Mouse (Mus musculus) C2C12 (cell line): ENCODE measurements around the gene C1qtnf3. TPM values are rescaled to one million over a fixed set of nuclear protein-coding genes. Genes with fewer than 3 reads are reported as not detected.
"Not testable (repeated sequence)": the region's sequence is repeated elsewhere in the genome, so short reads cannot be mapped to it uniquely, and the experiment has no call there.

Source experiments
- H3K27me3 ChIP-seq: one replicate; pipeline ENCODE4 v1.6.1; 2011; ENCODE audit not compliant: control insufficient read depth, insufficient read depth, insufficient read length
- H3K36me3 ChIP-seq: one replicate; pipeline ENCODE4 v1.6.1; 2011; ENCODE audit not compliant: control insufficient read depth, insufficient read depth
- H3K4me3 ChIP-seq: one replicate; pipeline ENCODE4 v1.5.1; 2011; ENCODE audit warnings: mild to moderate bottlenecking, control low read depth; ENCODE audit not compliant: poor library complexity, insufficient read depth, severe bottlenecking
- H3K79me2 ChIP-seq: one replicate; pipeline ENCODE4 v1.6.1; 2011; ENCODE audit not compliant: control insufficient read depth, insufficient read depth
- H3K79me3 ChIP-seq: one replicate; pipeline ENCODE4 v1.6.1; 2011; ENCODE audit warnings: low read depth, control low read depth
- H3ac ChIP-seq: one replicate; pipeline ENCODE3; 2011; ENCODE audit warnings: low read depth; ENCODE audit not compliant: control insufficient read depth, insufficient read length
- CEBPB ChIP-seq: IDR thresholded peaks from one replicate; pipeline ENCODE4 v1.6.1; 2011; ENCODE audit warnings: low read depth, mild to moderate bottlenecking, control low read depth, moderate library complexity
- CTCF ChIP-seq: IDR thresholded peaks from one replicate; pipeline ENCODE4 v1.5.1; 2011; ENCODE audit not compliant: control insufficient read depth, insufficient read depth, insufficient read length
- FOSL1 ChIP-seq: IDR thresholded peaks from one replicate; pipeline ENCODE4 v1.8.0; 2011; ENCODE audit warnings: mild to moderate bottlenecking, low read length; ENCODE audit not compliant: poor library complexity, insufficient read depth, severe bottlenecking
- MAX ChIP-seq: IDR thresholded peaks from one replicate; pipeline ENCODE4 v1.6.1; 2011; ENCODE audit warnings: mild to moderate bottlenecking, control low read depth
- MYOD1 ChIP-seq: IDR thresholded peaks from one replicate; pipeline ENCODE4 v1.6.1; 2011; ENCODE audit warnings: low read depth; ENCODE audit not compliant: control insufficient read depth, insufficient read length
- MYOG ChIP-seq: IDR thresholded peaks from one replicate; pipeline ENCODE4 v1.6.1; 2011; ENCODE audit not compliant: control insufficient read depth, insufficient read length; ENCODE audit errors: extremely low read depth
- USF1 ChIP-seq: IDR thresholded peaks from one replicate; pipeline ENCODE4 v1.6.1; 2011; ENCODE audit warnings: low read depth, mild to moderate bottlenecking, control low read depth, moderate library complexity
- polyA plus RNA-seq: library from polyadenylated mRNA; unstranded; fragments of >200 nt; fragmentation: generic; extraction: Trizol; gene quantifications from one replicate; pipeline ENCODE4 v1.2.1, GENCODE M21; 2012; ENCODE audit warnings: missing spikeins

The C1qtnf3 gene
- polyA plus RNA-seq, 1 experiment, result 4.4 TPM

DNA sequence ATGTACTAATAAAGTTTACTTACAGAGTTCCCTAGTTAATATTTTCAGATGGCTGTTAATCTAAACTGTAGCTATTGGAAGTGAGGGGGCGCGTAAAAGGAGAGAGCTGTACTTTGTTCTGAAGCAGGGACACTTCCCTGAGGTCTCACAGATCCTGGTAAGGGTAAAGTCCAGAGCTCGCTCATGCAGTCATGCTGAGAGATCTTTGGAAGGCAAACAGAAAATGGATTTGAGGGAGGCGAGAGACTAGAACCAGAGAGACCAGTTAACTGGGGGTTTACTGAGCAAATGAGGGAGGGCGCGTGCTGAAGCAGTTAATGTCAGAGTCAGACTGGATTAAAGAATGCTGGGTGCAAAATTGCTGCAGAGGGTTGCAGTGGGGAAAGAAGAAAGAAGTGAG lies 33.6 kb downstream of the C1qtnf3 start:
- Histone ChIP-seq H3K79me2 (no peaks in the 10 kb centered on the region), H3K79me3 (no peaks in the 10 kb centered on the region), H3K4me3 (no peak overlapping the region), H3ac (no peak overlapping the region), H3K27me3 (no peaks in the 10 kb centered on the region), H3K36me3 (peaks cover 3% of the 10 kb centered on the region)
- no peak for TF ChIP-seq CEBPB
- TF ChIP-seq CTCF, result no peak
- TF ChIP-seq FOSL1, result no peak
- no peak for TF ChIP-seq MYOG
- no peak for TF ChIP-seq MAX
- TF ChIP-seq MYOD1, result no peak
- TF ChIP-seq USF1, result no peak

DNA sequence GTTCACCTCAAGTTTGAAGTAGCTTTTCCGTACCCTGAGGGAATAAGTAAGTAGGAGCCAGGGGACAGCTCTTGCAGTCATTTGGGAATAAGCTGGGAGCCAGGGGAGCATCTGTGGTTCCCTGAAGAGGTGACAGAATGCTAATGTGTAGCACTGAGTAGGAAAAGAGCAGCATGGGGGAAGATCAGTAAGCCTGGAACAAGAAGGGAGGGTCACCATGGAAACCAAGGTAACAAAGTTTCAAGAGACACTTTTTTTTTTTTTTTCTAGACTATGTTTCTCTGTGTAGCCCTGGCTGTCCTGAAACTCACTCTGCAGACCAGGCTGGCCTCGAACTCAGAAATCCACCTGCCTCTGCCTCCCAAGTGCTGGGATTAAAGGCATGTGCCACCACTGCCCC lies 34.3 kb downstream of the C1qtnf3 start:
- H3K79me2 ChIP-seq, H3ac ChIP-seq, H3K79me3 ChIP-seq, H3K36me3 ChIP-seq, H3K27me3 ChIP-seq, H3K4me3 ChIP-seq: not testable (repeated sequence)

GRCm38 (mm10) chr15:10990411-10990810 lies 38.3 kb downstream of the C1qtnf3 start:
- no peak overlapping the region for H3K4me3 ChIP-seq
- no peaks in the 10 kb centered on the region for H3K27me3 ChIP-seq
- H3K79me3 ChIP-seq, result no peaks in the 10 kb centered on the region
- TF ChIP-seq MYOG (no peak), USF1 (no peak), CEBPB (no peak), FOSL1 (no peak)
- peaks cover 16% of the 10 kb centered on the region for H3K36me3 ChIP-seq
- H3K79me2 ChIP-seq, result no peaks in the 10 kb centered on the region
- no peak overlapping the region for H3ac ChIP-seq

DNA sequence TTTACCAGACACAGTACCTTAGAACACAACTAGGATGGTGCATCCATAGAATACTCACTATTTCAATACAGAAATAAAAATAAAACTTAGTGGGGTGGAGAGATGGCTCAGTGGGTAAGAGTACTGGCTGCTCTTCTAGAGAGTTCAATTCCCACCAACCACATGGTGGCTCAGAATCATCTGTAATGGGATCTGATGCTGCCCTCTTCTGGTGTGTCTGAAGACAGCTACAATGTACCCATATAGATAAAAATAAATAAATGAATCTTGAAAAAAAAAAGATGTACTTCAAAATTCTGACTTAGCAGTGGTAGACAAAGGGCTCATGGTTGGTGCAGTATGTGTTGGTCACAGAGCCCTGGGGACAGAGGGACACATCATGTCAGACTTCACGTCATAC lies 39.4 kb downstream of the C1qtnf3 start:
- H3K4me3 ChIP-seq, result no peak overlapping the region
- no peaks in the 10 kb centered on the region for H3K79me2 ChIP-seq
- TF ChIP-seq CTCF (peak; percentile 5), CEBPB (no peak), MAX (no peak), MYOD1 (no peak), USF1 (no peak), MYOG (no peak), FOSL1 (no peak)
- H3K79me3 ChIP-seq, result no peaks in the 10 kb centered on the region
- H3ac ChIP-seq, result no peak overlapping the region
- no peaks in the 10 kb centered on the region for H3K27me3 ChIP-seq
- peaks cover 16% of the 10 kb centered on the region for H3K36me3 ChIP-seq

GRCm38 (mm10) chr15:10999832-11000231 lies 47.7 kb downstream of the C1qtnf3 start:
- H3K79me3 ChIP-seq, result no peaks in the 10 kb centered on the region
- TF ChIP-seq MAX, result no peak
- TF ChIP-seq MYOD1, result no peak
- no peak for TF ChIP-seq CEBPB
- TF ChIP-seq USF1, result no peak
- no peak for TF ChIP-seq CTCF
- TF ChIP-seq MYOG, result no peak
- no peak for TF ChIP-seq FOSL1
- no peak overlapping the region for H3K4me3 ChIP-seq
- H3ac ChIP-seq, result no peak overlapping the region
- H3K27me3 ChIP-seq, result peaks cover 4% of the 10 kb centered on the region
- H3K79me2 ChIP-seq, result no peaks in the 10 kb centered on the region
- peaks cover 4% of the 10 kb centered on the region for H3K36me3 ChIP-seq

DNA sequence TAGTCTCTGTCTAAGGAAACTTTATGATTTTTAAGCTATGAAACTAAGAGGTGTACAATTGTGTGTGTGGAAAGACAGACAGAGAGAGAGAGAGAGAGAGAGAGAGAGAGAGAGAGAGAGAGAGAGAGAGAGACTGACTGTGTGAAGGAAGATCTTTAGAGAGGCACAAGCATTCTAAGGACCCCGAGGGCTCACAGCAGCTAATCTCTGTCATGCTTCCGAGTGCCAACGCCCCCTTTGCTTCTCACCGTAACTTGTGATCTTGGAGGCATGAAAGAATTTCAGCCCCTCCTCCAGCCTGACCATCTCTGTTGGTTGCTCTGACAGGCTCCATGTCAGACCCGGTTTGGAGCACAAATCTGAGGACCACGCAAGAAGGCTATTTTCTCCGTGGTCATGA lies 48.3 kb downstream of the C1qtnf3 start, which contains the start of gene Slc45a2:
TSS of gene Slc45a2 (plus strand) at position 301 of the 400 bp plus-strand sequence.
- Histone ChIP-seq H3K79me2 (no peaks in the 10 kb centered on the region), H3K4me3 (no peak within 1 kb of the TSS), H3ac (no peak within 1 kb of the TSS), H3K36me3 (no peaks in the 10 kb centered on the region), H3K27me3 (peaks cover 4% of the 10 kb centered on the region), H3K79me3 (no peaks in the 10 kb centered on the region)
- TF ChIP-seq MAX (no peak), FOSL1 (no peak)

DNA sequence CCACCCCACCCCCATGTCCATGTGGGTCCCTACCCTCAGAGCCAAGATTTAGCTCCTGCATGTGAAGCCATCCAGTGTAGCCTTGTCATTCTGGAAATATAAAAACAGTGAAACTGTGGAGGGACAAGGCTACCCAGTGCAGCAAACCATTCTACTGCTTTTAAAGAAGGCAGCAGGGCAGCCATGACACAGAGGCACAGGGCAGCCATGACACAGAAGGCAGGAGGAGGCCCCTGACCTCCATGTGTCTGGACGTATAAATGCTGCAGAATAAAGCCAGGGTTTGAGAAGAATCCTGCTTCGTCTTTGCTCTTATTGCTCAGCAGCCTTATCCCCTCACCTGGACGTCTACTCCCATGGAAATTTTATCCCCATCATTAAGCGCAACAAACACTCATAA lies 51.7 kb downstream of the C1qtnf3 start:
- H3ac ChIP-seq, result no peak overlapping the region
- no peak for TF ChIP-seq MYOD1
- TF ChIP-seq USF1, result no peak
- no peak for TF ChIP-seq MYOG
- TF ChIP-seq CEBPB, result no peak
- no peak for TF ChIP-seq CTCF
- TF ChIP-seq FOSL1, result no peak
- TF ChIP-seq MAX, result no peak
- no peak overlapping the region for H3K4me3 ChIP-seq
- no peaks in the 10 kb centered on the region for H3K79me2 ChIP-seq
- H3K27me3 ChIP-seq, result peaks cover 8% of the 10 kb centered on the region
- H3K36me3 ChIP-seq, result no peaks in the 10 kb centered on the region
- H3K79me3 ChIP-seq, result no peaks in the 10 kb centered on the region
